Mouse (Mus musculus) left cerebral cortex, adult 8-10 months (tissue): ENCODE data around the gene Eipr1. TPM values are rescaled to one million over a fixed set of nuclear protein-coding genes. Genes with fewer than 3 reads are reported as not detected.
"Not testable (repeated sequence)": the region's sequence is repeated elsewhere in the genome, so short reads cannot be mapped to it uniquely, and the experiment has no call there.

ENCODE experiments used
- DNase-seq, 2 experiments: peaks; one replicate each; pipeline ENCODE4 v3.0.0; 2022; ENCODE audit warnings: low spot score in 2 of 2
- total RNA-seq, 4 experiments: library from RNA; stranded (reverse); gene quantifications; 2 replicates each; pipeline ENCODE4 v1.2.4; 2022

Eipr1 gene
- total RNA-seq, 4 experiments from 2014 or later, result 57.1 to 65.8 (median 61.0) TPM

GRCm38 (mm10) chr12:28875471-28875870, 123.9 kb downstream of the Eipr1 start:
- peak in 1 of 2 experiments; percentile 36 for DNase-seq

GRCm38 (mm10) chr12:28880471-28880870, 128.9 kb downstream of the Eipr1 start:
- DNase-seq, result no peak

GRCm38 (mm10) chr12:28887712-28888111, 136.1 kb downstream of the Eipr1 start:
- no peak for DNase-seq

- DNase-seq, result no peak
Observed at GRCm38 (mm10) chr12:28889068-28889674, 137.6 kb downstream of the Eipr1 start.

- DNase-seq, result peak in 1 of 2 experiments; percentile 62
Observed at GRCm38 (mm10) chr12:28891523-28891922, 139.9 kb downstream of the Eipr1 start.

- DNase-seq, result peak in 1 of 2 experiments; percentile 53
Observed at GRCm38 (mm10) chr12:28896577-28896976, 145.0 kb downstream of the Eipr1 start.

- no peak for DNase-seq
Observed at GRCm38 (mm10) chr12:28898307-28898706, 146.7 kb downstream of the Eipr1 start.

GRCm38 (mm10) chr12:28899696-28900095, 148.1 kb downstream of the Eipr1 start:
- DNase-seq, result no peak

- DNase-seq, result no peak
Observed at GRCm38 (mm10) chr12:28900341-28900740, 148.7 kb downstream of the Eipr1 start.

GRCm38 (mm10) chr12:28902132-28902531, 150.5 kb downstream of the Eipr1 start:
- DNase-seq, result no peak

GRCm38 (mm10) chr12:28903082-28903481, 151.5 kb downstream of the Eipr1 start:
- no peak for DNase-seq

- no peak for DNase-seq
Observed at GRCm38 (mm10) chr12:28905486-28905885, 153.9 kb downstream of the Eipr1 start.

GRCm38 (mm10) chr12:28906016-28906415, 154.4 kb downstream of the Eipr1 start:
- DNase-seq, result no peak

GRCm38 (mm10) chr12:28906809-28907297, 155.2 kb downstream of the Eipr1 start:
- DNase-seq, result no peak

GRCm38 (mm10) chr12:28907814-28908213, 156.2 kb downstream of the Eipr1 start:
- no peak for DNase-seq

GRCm38 (mm10) chr12:28909851-28910250, 158.2 kb downstream of the Eipr1 start:
- no peak for DNase-seq

GRCm38 (mm10) chr12:28910568-28910967, 159.0 kb downstream of the Eipr1 start:
- DNase-seq, result no peak

GRCm38 (mm10) chr12:28912351-28912936, 160.8 kb downstream of the Eipr1 start:
- DNase-seq, result no peak

- DNase-seq, result no peak
Observed at GRCm38 (mm10) chr12:28913099-28913498, 161.5 kb downstream of the Eipr1 start.

- DNase-seq, result not testable (repeated sequence)
Observed at GRCm38 (mm10) chr12:28914056-28914455, 162.5 kb downstream of the Eipr1 start.
